Mouse (Mus musculus) heart, postnatal 0 days (tissue): ENCODE data around the gene Fbxw11. TPM values are rescaled to one million over a fixed set of nuclear protein-coding genes. Genes with fewer than 3 reads are reported as not detected.
A peak's percentile ranks its signal among the peaks of the same experiment; 100 is the strongest.

Experiments used
- ATAC-seq: fragments of 200-750 bp; cut with Nextera tagmentation; 2 replicates; pipeline ENCODE4 v1.8.0; 2017; ENCODE audit warnings: low read depth, moderate number of reproducible peaks, moderate library complexity; ENCODE audit not compliant: insufficient read depth
- DNase-seq: peaks from one replicate; pipeline ENCODE4 v3.0.0-alpha.2; 2016; ENCODE audit warnings: low spot score
- H3K27ac ChIP-seq: fragments of 300-500 bp; sonication (generic); 2 replicates; pipeline ENCODE4 v1.5.1; 2014; ENCODE audit warnings: low read depth, mild to moderate bottlenecking
- H3K27me3 ChIP-seq: fragments of 300-500 bp; sonication (generic); 2 replicates; pipeline ENCODE4 v1.6.1; 2014; ENCODE audit warnings: low read length, mixed read lengths; ENCODE audit not compliant: control insufficient read depth, insufficient read depth
- H3K36me3 ChIP-seq: fragments of 300-500 bp; sonication (generic); replicated peaks from 2 replicates; pipeline ENCODE4 v1.6.1; 2014; ENCODE audit warnings: low read length, mixed read lengths; ENCODE audit not compliant: control insufficient read depth, insufficient read depth
- H3K4me1 ChIP-seq: fragments of 300-500 bp; sonication (generic); 2 replicates; pipeline ENCODE4 v1.6.1; 2014; ENCODE audit warnings: antibody characterized with exemption; ENCODE audit not compliant: control insufficient read depth, insufficient read depth
- H3K4me2 ChIP-seq: fragments of 300-500 bp; sonication (generic); 2 replicates; pipeline ENCODE4 v1.6.1; 2014; ENCODE audit warnings: low read depth, mild to moderate bottlenecking, low read length, moderate library complexity
- H3K4me3 ChIP-seq: fragments of 300-500 bp; sonication (generic); 2 replicates; pipeline ENCODE4 v1.5.1; 2014; ENCODE audit warnings: low read depth, low read length
- H3K9ac ChIP-seq: fragments of 300-500 bp; sonication (generic); replicated peaks from 2 replicates; pipeline ENCODE4 v1.6.1; 2014; ENCODE audit warnings: low read depth, low read length, mixed read lengths
- H3K9me3 ChIP-seq: fragments of 300-500 bp; sonication (generic); replicated peaks from 2 replicates; pipeline ENCODE4 v1.6.1; 2016; ENCODE audit warnings: low read length; ENCODE audit not compliant: control insufficient read depth
- CTCF ChIP-seq: IDR thresholded peaks from 2 replicates; pipeline ENCODE4 v1.5.1; 2016; ENCODE audit warnings: antibody characterized with exemption, control low read depth, low read depth
- EP300 ChIP-seq: IDR thresholded peaks from 2 replicates; pipeline ENCODE4 v1.6.1; 2016; ENCODE audit warnings: antibody characterized with exemption, low read depth
- WGBS: fragments of 180-500 bp; shearing (Covaris S2); extraction: QIAGEN DNeasy Blood & Tissue Kit; methylation state at CpG from one replicate; pipeline ENCODE4 v1.1.7; 2014; 5-methylcytosine and 5-hydroxymethylcytosine counted together
- polyA plus RNA-seq: library from polyadenylated mRNA; unstranded; fragments of >200 nt; fragmentation: Nextera tagmentation; extraction: Ambion mirVana; gene quantifications from 2 replicates; pipeline ENCODE4 v1.2.1, GENCODE M21; 2015
- total RNA-seq: library from RNA; depleted of rRNA; stranded (reverse); fragments of >200 nt; gene quantifications from 2 replicates; pipeline ENCODE4 v1.2.3, GENCODE M21; 2014; ENCODE audit warnings: low replicate concordance

Fbxw11 gene
- total and polyA plus RNA-seq, 2 experiments from 2014 or later, result 45.9 to 58.3 TPM

DNA sequence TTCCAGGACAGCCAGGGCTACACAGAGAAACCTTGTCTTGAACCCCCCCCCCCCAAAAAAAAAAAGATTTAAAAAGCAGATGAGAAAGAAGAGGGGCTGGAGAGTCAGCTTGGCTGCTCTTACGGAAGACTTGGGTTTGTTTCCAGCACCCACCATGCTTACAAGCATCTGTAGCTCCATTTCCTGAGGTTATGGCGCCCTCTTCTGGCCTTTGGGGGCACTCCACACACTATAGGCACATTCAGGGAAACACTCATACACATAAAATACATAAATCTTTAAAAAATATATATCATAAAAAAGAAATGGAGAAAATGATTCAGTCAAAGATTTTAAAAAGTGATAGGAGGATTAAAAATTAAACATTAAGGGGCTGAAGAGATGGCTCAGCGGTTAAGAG, 9.0 kb upstream of the Fbxw11 start:
- Histone ChIP-seq H3K27ac (no peak overlapping the region), H3K27me3 (no peaks in the 10 kb centered on the region), H3K4me3 (no peak overlapping the region), H3K9me3 (no peaks in the 10 kb centered on the region), H3K4me2 (no peak overlapping the region), H3K36me3 (no peaks in the 10 kb centered on the region), H3K9ac (no peak overlapping the region), H3K4me1 (peaks cover 3% of the 10 kb centered on the region)
- ATAC-seq, result no peak
- DNase-seq, result no peak
- TF ChIP-seq CTCF (no peak), EP300 (no peak)
- 70% methylated on average over 3 of the region's 3 CpGs for WGBS

DNA sequence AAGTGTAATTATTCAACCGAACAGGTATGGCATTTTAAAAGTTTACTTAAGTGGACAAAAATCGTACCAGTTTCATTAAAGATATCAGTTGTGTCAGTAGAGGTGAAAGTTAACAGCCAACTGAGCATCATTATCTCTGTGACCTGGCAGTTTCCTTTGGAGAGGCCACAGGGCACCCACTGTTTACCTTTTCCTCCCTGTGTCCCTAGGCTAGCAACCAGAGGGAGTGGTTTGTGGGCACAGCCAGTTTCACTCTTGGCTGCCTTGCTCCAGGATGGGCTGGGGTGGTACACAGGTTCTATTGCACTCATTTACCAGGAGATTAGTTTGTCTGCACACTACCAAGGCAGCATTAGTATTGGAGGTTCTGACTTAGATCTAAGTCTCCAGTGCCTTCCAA, 8.4 kb upstream of the Fbxw11 start:
- Histone ChIP-seq H3K27ac (no peak overlapping the region), H3K9ac (no peak overlapping the region), H3K36me3 (no peaks in the 10 kb centered on the region), H3K4me2 (no peak overlapping the region), H3K27me3 (no peaks in the 10 kb centered on the region), H3K9me3 (no peaks in the 10 kb centered on the region), H3K4me1 (peaks cover 3% of the 10 kb centered on the region), H3K4me3 (no peak overlapping the region)
- no peak for ATAC-seq
- TF ChIP-seq EP300 (no peak), CTCF (no peak)
- 76% methylated on average over 2 of the region's 2 CpGs for WGBS
- DNase-seq, result no peak

DNA sequence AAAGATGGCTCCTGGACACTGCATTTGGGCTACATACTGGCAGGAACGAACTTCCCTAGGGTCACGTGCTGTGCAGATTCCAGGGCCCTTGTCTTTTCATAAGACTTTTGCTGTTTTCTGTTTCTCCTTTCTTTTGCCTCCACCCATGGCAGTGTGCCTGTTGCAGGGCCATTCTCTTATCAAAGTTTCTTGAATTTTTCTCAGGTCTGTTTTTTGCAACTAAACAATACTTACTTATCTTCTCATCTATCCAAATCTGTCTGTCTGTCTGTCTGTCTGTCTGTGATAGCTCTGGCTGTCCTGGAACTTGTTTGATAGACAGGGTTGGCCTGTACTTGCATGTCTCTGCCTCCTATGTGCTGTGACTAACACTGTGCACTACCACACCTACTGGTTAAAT, 7.7 kb upstream of the Fbxw11 start:
- DNase-seq, result no peak
- H3K4me2 ChIP-seq, result no peak overlapping the region
- no peak overlapping the region for H3K4me3 ChIP-seq
- TF ChIP-seq EP300, result no peak
- TF ChIP-seq CTCF, result no peak
- no peaks in the 10 kb centered on the region for H3K9me3 ChIP-seq
- H3K36me3 ChIP-seq, result no peaks in the 10 kb centered on the region
- 68% methylated on average over 2 of the region's 2 CpGs for WGBS
- H3K27ac ChIP-seq, result no peak overlapping the region
- peaks cover 3% of the 10 kb centered on the region for H3K4me1 ChIP-seq
- ATAC-seq, result no peak
- H3K9ac ChIP-seq, result no peak overlapping the region
- H3K27me3 ChIP-seq, result no peaks in the 10 kb centered on the region

DNA sequence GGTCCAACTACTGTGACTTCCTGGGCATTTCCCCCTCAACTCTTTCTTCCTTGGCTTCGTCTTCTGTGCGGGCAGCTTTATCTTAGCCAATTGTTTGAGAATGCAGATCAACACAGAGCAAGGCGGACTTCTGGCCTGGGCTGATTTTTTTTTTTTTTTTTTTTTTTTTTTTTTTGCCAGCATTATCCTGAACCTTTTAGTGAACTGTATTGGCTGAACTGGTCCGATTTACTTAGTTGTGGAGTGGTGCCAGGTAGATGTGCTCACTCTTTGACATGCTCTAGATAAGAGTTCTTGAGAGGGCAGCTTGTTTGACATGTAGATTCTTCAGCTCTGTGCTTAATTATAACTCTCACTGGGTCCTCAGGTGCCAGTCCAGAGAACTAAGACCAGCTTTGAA, 6.2 kb upstream of the Fbxw11 start:
- H3K36me3 ChIP-seq, result no peaks in the 10 kb centered on the region
- ATAC-seq, result peak; percentile 55
- TF ChIP-seq CTCF, result no peak
- TF ChIP-seq EP300, result no peak
- H3K4me3 ChIP-seq, result no peak overlapping the region
- H3K9ac ChIP-seq, result no peak overlapping the region
- H3K9me3 ChIP-seq, result no peaks in the 10 kb centered on the region
- no peaks in the 10 kb centered on the region for H3K27me3 ChIP-seq
- peak; percentile 51 for DNase-seq
- H3K4me1 ChIP-seq, result peaks cover 8% of the 10 kb centered on the region
- no peak overlapping the region for H3K27ac ChIP-seq
- WGBS, result 15% methylated on average over 4 of the region's 4 CpGs
- no peak overlapping the region for H3K4me2 ChIP-seq

DNA sequence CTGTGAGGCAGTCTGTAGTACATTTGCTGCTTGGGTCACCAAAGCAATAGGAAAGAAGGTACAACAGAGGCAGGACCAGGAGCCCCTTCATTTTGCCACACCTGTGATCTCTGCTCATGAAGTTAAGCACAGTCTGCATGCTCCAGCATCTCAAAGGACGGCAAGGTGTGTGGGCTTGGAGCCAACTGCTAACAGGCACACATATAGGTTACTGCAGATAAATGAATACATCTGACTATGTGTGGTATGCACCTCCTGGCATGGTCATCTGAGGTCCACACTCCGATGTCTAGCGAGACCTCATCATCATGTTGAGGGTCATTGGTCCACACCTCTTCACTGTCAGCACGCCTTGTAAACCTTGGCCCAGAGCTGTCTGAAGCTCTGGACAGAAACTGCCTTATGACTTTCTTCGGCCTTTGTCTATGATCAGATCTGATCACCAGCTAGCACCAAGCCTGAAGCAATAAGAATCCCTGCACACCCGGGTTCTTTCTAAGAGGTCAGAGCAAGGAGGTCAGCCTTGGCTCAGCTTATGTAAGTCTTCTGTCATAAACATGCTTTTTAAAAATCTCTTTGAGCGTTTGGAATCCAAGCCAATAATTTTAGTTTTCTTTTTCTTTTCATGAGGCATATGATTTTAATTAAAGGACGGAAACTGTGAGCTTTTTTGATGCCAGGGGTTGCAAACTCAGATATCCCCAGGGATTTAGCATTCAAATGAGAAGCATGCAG, 3.8 kb upstream of the Fbxw11 start:
- H3K4me3 ChIP-seq, result no peak overlapping the region
- peaks cover 14% of the 10 kb centered on the region for H3K4me1 ChIP-seq
- ATAC-seq (no peak), DNase-seq (no peak)
- no peak overlapping the region for H3K4me2 ChIP-seq
- TF ChIP-seq CTCF, result no peak
- TF ChIP-seq EP300, result no peak
- no peaks in the 10 kb centered on the region for H3K36me3 ChIP-seq
- 81% methylated on average over 8 of the region's 8 CpGs for WGBS
- H3K9me3 ChIP-seq, result no peaks in the 10 kb centered on the region
- no peak overlapping the region for H3K9ac ChIP-seq
- no peaks in the 10 kb centered on the region for H3K27me3 ChIP-seq
- no peak overlapping the region for H3K27ac ChIP-seq

DNA sequence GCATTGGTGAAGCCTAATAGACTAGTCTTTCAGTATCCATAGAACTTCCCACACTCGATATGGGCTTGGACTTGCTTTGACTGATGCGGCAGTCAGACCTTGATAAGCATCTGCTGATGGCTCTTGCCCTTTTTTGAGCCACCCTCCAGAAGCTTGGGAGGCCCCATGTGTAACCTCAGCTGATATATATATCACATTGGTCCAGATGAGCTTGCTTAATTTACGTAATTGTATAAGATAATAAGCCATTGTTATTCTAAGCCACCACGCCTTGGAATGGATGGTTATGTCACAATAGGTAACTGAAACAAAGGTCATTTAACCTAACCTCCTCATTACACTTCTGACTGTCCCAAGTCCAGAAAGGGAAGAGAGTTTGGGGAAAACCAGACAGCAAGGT, 1.9 kb upstream of the Fbxw11 start:
- no peaks in the 10 kb centered on the region for H3K27me3 ChIP-seq
- 85% methylated on average over 4 of the region's 4 CpGs for WGBS
- no peak overlapping the region for H3K4me3 ChIP-seq
- no peak for ATAC-seq
- H3K9me3 ChIP-seq, result no peaks in the 10 kb centered on the region
- DNase-seq, result no peak
- no peak overlapping the region for H3K4me2 ChIP-seq
- TF ChIP-seq CTCF, result no peak
- TF ChIP-seq EP300, result no peak
- peaks cover 19% of the 10 kb centered on the region for H3K4me1 ChIP-seq
- H3K9ac ChIP-seq, result no peak overlapping the region
- H3K27ac ChIP-seq, result no peak overlapping the region
- H3K36me3 ChIP-seq, result no peaks in the 10 kb centered on the region
